Mouse (Mus musculus): Measurements from ENCODE around the gene Aes. TPM values are rescaled to one million over a fixed set of nuclear protein-coding genes. Genes with fewer than 3 reads are reported as not detected.

Gene Aes
- polyA plus RNA-seq, 1 experiment from 2014 or later: 536 TPM

- peak overlapping the region; percentile 1; the same call in 1 of the 2 replicates for H3K4me3 ChIP-seq (ENCODE audit: low read depth, low read length)
- WGBS: 40% methylated on average over 7 of the region's 7 CpGs
- no peak for ATAC-seq
- no peaks in the 10 kb centered on the region for H3K9me3 ChIP-seq (ENCODE audit: control insufficient read depth)
- H3K27me3 ChIP-seq (replicated peaks; ENCODE audit: control insufficient read depth, insufficient read depth, low read length): no peaks in the 10 kb centered on the region
- no peak for TF ChIP-seq CTCF (IDR thresholded peaks at IDR 0.05; ENCODE audit: low read depth)
- H3K4me1 ChIP-seq (replicated peaks; ENCODE audit: control insufficient read depth, insufficient read depth, low read length): peaks cover 15% of the 10 kb centered on the region
- no peak overlapping the region for H3K27ac ChIP-seq (ENCODE audit: low read depth, low read length)
- H3K4me2 ChIP-seq (replicated peaks; ENCODE audit: low read depth): peak overlapping the region; percentile 60
- no peaks in the 10 kb centered on the region for H3K36me3 ChIP-seq (ENCODE audit: control insufficient read depth, insufficient read depth)
- no peak overlapping the region for H3K9ac ChIP-seq (ENCODE audit: low read depth, low read length)
Observed at GRCm38 (mm10) chr10:81601396-81601905, 42.2 kb downstream of the Aes start.

DNA sequence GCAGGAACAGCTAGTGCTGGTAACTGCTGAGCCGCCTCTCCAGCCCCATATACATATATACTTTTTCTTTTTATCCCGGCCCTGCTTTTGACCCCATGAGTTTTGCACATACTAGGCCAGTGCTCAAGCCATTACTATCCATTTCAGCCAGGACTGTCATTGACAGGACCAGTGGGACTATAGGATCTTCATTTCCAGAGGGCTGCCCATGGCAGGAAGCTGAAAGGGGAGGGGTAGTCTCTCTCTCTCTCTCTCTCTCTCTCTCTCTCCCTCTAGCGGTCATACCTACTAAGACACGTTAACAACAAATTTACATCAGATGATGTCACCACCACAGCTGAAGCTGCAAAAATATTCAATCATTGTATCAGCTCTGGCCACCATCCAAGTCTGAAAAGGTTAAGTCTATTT is 43.5 kb downstream of the Aes start:
- Histone ChIP-seq H3K4me3 (ENCODE audit: low read depth, low read length) (no peak overlapping the region), H3K4me1 (replicated peaks; ENCODE audit: control insufficient read depth, insufficient read depth, low read length) (peaks cover 17% of the 10 kb centered on the region), H3K9ac (ENCODE audit: low read depth, low read length) (no peak overlapping the region), H3K4me2 (replicated peaks; ENCODE audit: low read depth) (no peak overlapping the region), H3K9me3 (ENCODE audit: control insufficient read depth) (no peaks in the 10 kb centered on the region), H3K36me3 (ENCODE audit: control insufficient read depth, insufficient read depth) (no peaks in the 10 kb centered on the region), H3K27ac (ENCODE audit: low read depth, low read length) (no peak overlapping the region), H3K27me3 (replicated peaks; ENCODE audit: control insufficient read depth, insufficient read depth, low read length) (no peaks in the 10 kb centered on the region)
- TF ChIP-seq CTCF (IDR thresholded peaks at IDR 0.05; ENCODE audit: low read depth): peak; percentile 83
- ATAC-seq: no peak
- 24% methylated on average over 4 of the region's 4 CpGs for WGBS

DNA sequence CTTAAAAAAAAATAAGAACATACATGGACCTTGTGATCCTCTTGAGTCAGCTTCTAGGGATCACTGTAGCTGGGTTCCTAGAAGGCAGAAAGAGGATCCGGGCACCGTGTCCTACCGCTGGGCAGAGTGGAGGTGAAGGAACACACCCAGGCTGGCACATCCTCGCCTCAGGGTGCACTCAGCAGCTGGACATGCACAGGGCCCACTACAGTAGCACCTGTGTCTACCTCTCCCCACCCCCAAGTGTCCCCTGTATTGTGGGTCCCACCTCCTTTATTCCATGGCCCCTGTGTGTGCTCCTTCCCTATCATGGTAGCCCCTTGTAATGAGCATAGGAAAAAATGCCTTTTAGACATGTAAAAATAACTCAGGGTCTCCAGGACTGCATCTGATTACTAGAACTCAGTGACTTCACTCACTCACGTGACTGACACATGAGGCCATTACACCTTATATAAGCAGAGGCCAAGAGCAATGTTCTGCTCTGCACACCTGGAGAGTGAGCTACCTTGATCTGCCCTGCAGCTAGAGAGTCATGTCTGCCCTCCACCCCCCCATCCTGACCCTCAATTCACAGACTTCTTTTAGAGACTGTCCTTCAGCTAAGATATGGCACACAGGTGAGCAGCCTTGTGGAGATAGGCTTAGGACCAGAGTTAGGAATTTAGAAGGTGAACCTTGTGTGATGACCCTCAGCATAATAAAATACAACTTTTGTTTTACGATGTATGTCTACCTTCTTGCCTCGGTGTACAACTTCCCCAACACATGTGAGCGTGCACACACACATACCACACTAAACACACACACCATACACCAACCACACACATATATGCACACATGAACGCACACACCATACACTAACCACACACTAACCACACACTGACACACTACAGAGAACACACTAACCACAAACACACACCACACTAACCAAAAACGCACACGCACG is 45.0 kb downstream of the Aes start:
- Histone ChIP-seq H3K36me3 (ENCODE audit: control insufficient read depth, insufficient read depth) (no peaks in the 10 kb centered on the region), H3K9ac (ENCODE audit: low read depth, low read length) (no peak overlapping the region), H3K9me3 (ENCODE audit: control insufficient read depth) (no peaks in the 10 kb centered on the region), H3K4me1 (replicated peaks; ENCODE audit: control insufficient read depth, insufficient read depth, low read length) (peaks cover 17% of the 10 kb centered on the region), H3K27ac (ENCODE audit: low read depth, low read length) (peak overlapping the region; percentile 28; the same call in 1 of the 2 replicates), H3K27me3 (replicated peaks; ENCODE audit: control insufficient read depth, insufficient read depth, low read length) (no peaks in the 10 kb centered on the region), H3K4me2 (replicated peaks; ENCODE audit: low read depth) (peak overlapping the region; percentile 68), H3K4me3 (ENCODE audit: low read depth, low read length) (no peak overlapping the region)
- 0 out of 2 replicates have a peak, but pooled peaks have one; percentile 0 for ATAC-seq
- no peak for TF ChIP-seq CTCF (IDR thresholded peaks at IDR 0.05; ENCODE audit: low read depth)
- 69% methylated on average over 12 of the region's 12 CpGs for whole genome bisulfite sequencing

DNA sequence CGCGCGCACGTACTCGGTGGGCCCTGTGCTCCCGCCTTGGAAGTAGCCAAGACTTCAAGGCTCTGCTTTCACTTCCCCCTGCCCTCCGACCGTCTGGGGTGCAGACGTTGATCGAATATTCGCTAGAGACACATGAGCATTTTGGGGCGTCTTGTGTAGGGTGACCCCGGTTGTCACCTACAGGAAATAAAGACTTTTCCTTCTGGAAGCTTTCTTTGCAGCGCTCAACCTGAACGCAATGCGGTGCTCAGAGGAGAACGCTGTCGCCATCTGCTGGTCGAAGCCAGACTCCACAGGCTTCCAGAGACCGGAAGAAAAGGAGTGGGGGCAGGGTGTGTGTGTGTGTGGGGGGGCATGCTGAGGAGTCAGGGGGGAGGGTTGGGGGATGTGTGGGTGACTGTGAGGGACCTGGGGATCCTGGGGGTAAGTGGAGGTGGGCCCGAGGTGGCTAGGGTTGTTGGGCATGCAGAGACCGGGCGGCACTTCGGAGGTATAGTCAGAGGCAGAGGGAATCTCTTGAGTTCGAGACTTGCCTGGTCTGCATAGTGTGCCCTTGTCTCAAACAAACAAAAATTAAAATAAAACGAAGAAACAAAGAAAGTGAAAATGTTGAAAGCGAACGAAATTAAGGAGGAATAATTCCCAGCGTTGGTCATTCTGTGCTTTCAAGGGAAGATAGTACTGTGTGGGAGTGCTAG is 45.8 kb downstream of the Aes start:
- TF ChIP-seq CTCF (IDR thresholded peaks at IDR 0.05; ENCODE audit: low read depth): peak; percentile 94
- H3K9me3 ChIP-seq (ENCODE audit: control insufficient read depth): no peaks in the 10 kb centered on the region
- no peaks in the 10 kb centered on the region for H3K36me3 ChIP-seq (ENCODE audit: control insufficient read depth, insufficient read depth)
- peak; percentile 31; the same call in 1 of the 2 replicates for ATAC-seq
- H3K4me3 ChIP-seq (ENCODE audit: low read depth, low read length): peak overlapping the region; percentile 45
- no peaks in the 10 kb centered on the region for H3K27me3 ChIP-seq (replicated peaks; ENCODE audit: control insufficient read depth, insufficient read depth, low read length)
- peak overlapping the region; percentile 71 for H3K27ac ChIP-seq (ENCODE audit: low read depth, low read length)
- peak overlapping the region; percentile 68 for H3K4me2 ChIP-seq (replicated peaks; ENCODE audit: low read depth)
- 20% methylated on average over 29 of the region's 29 CpGs for WGBS
- H3K9ac ChIP-seq (ENCODE audit: low read depth, low read length): peak overlapping the region; percentile 28; the same call in 1 of the 2 replicates
- peaks cover 17% of the 10 kb centered on the region for H3K4me1 ChIP-seq (replicated peaks; ENCODE audit: control insufficient read depth, insufficient read depth, low read length)

GRCm38 (mm10) chr10:81605666-81605973 is 46.3 kb downstream of the Aes start:
- Histone ChIP-seq H3K27me3 (replicated peaks; ENCODE audit: control insufficient read depth, insufficient read depth, low read length) (no peaks in the 10 kb centered on the region), H3K4me1 (replicated peaks; ENCODE audit: control insufficient read depth, insufficient read depth, low read length) (peaks cover 17% of the 10 kb centered on the region), H3K4me2 (replicated peaks; ENCODE audit: low read depth) (peak overlapping the region; percentile 68), H3K36me3 (ENCODE audit: control insufficient read depth, insufficient read depth) (no peaks in the 10 kb centered on the region), H3K4me3 (ENCODE audit: low read depth, low read length) (peak overlapping the region; percentile 45), H3K9ac (ENCODE audit: low read depth, low read length) (peak overlapping the region; percentile 28; the same call in 1 of the 2 replicates), H3K27ac (ENCODE audit: low read depth, low read length) (peak overlapping the region; percentile 71), H3K9me3 (ENCODE audit: control insufficient read depth) (no peaks in the 10 kb centered on the region)
- no peak for TF ChIP-seq CTCF (IDR thresholded peaks at IDR 0.05; ENCODE audit: low read depth)
- ATAC-seq: peak; percentile 15
- WGBS: under 1% methylated on average over 14 of the region's 14 CpGs
